Mouse (Mus musculus) urinary bladder, postnatal 10 days (tissue): ENCODE results near the gene Atxn7l3.
A peak's percentile ranks its signal among the peaks of the same experiment; 100 is the strongest.

Source experiments
- DNase-seq: peaks from one replicate; pipeline ENCODE4 v3.0.0; 2022; ENCODE audit warnings: low spot score

Gene Atxn7l3

GRCm38 (mm10) chr11:102318576-102319409, 22.4 kb upstream of the Atxn7l3 start:
- no peak for DNase-seq

- no peak for DNase-seq
Measured at GRCm38 (mm10) chr11:102317901-102318575, 21.6 kb upstream of the Atxn7l3 start.

GRCm38 (mm10) chr11:102317298-102317900, 21.0 kb upstream of the Atxn7l3 start:
- DNase-seq, result no peak

- peak; percentile 72 for DNase-seq
Measured at GRCm38 (mm10) chr11:102316572-102317297, 20.3 kb upstream of the Atxn7l3 start.

GRCm38 (mm10) chr11:102315690-102316571, 19.5 kb upstream of the Atxn7l3 start:
- DNase-seq, result no peak

- no peak for DNase-seq
Measured at GRCm38 (mm10) chr11:102314321-102314720, 17.9 kb upstream of the Atxn7l3 start.

- no peak for DNase-seq
Measured at GRCm38 (mm10) chr11:102312586-102312985, 16.2 kb upstream of the Atxn7l3 start.

GRCm38 (mm10) chr11:102311966-102312365, 15.5 kb upstream of the Atxn7l3 start:
- DNase-seq, result no peak

GRCm38 (mm10) chr11:102310768-102311695, 14.6 kb upstream of the Atxn7l3 start:
- no peak for DNase-seq

GRCm38 (mm10) chr11:102309821-102310617, 13.6 kb upstream of the Atxn7l3 start:
- DNase-seq, result no peak

- peak; percentile 93 for DNase-seq
Measured at GRCm38 (mm10) chr11:102308979-102309378, 12.5 kb upstream of the Atxn7l3 start.

- no peak for DNase-seq
Measured at GRCm38 (mm10) chr11:102308104-102308503, 11.7 kb upstream of the Atxn7l3 start.

- DNase-seq, result no peak
Measured at GRCm38 (mm10) chr11:102305359-102305758, 8.9 kb upstream of the Atxn7l3 start.

- DNase-seq, result no peak
Measured at GRCm38 (mm10) chr11:102304141-102304540, 7.7 kb upstream of the Atxn7l3 start.

- no peak for DNase-seq
Measured at GRCm38 (mm10) chr11:102299839-102300238, 3.4 kb upstream of the Atxn7l3 start.

GRCm38 (mm10) chr11:102297577-102298556, 1.4 kb upstream of the Atxn7l3 start:
- no peak for DNase-seq

GRCm38 (mm10) chr11:102295598-102296471, 596 bp downstream of the Atxn7l3 start:
- no peak for DNase-seq
